Mouse (Mus musculus) lung, postnatal 0 days (tissue): Measurements from ENCODE around the gene Tpte.

Experiments
- CTCF ChIP-seq: IDR thresholded peaks from 2 replicates; pipeline ENCODE4 v1.5.1; 2016; ENCODE audit warnings: antibody characterized with exemption, mild to moderate bottlenecking
- EP300 ChIP-seq: IDR thresholded peaks from 2 replicates; pipeline ENCODE4 v1.6.1; 2016; ENCODE audit warnings: antibody characterized with exemption, mild to moderate bottlenecking, control low read depth

DNA sequence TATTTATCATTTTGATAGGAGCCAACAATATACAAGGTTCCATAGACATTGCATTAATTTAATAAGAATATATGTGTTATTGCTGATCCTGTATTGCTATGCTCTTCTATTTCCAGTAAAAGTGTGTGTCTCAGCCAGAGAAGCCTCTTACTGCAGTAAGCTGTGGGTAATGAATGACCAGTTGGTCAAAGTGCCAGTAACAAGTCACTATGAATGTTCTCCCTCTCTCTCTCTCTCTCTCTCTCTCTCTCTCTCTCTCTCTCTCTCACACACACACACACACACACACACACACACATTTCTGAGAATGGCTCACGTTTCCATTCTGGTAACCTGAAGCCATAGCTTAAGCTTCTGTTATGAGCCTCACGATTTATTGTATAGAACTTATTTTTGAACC, 19.1 kb downstream of the Tpte start:
- TF ChIP-seq CTCF (no peak), EP300 (no peak)
